Mouse (Mus musculus) intestine, embryonic 15.5 days (tissue): ENCODE measurements around the gene Hook2. TPM values are rescaled to one million over a fixed set of nuclear protein-coding genes. Genes with fewer than 3 reads are reported as not detected.

Source experiments
- ATAC-seq: fragments of 200-750 bp; cut with Nextera tagmentation; 2 replicates; pipeline ENCODE4 v1.8.0; 2017; ENCODE audit warnings: moderate TSS enrichment, moderate library complexity
- H3K27ac ChIP-seq: fragments of 300-500 bp; sonication (generic); 2 replicates; pipeline ENCODE4 v1.5.1; 2015; ENCODE audit warnings: mild to moderate bottlenecking, inconsistent platforms
- H3K27me3 ChIP-seq: fragments of 300-500 bp; sonication (generic); replicated peaks from 2 replicates; pipeline ENCODE4 v1.6.1; 2015; ENCODE audit warnings: inconsistent platforms
- H3K36me3 ChIP-seq: fragments of 300-500 bp; sonication (generic); 2 replicates; pipeline ENCODE4 v1.6.1; 2015; ENCODE audit warnings: inconsistent platforms
- H3K4me1 ChIP-seq: fragments of 300-500 bp; sonication (generic); replicated peaks from 2 replicates; pipeline ENCODE4 v1.6.1; 2015; ENCODE audit warnings: inconsistent platforms
- H3K4me2 ChIP-seq: fragments of 300-500 bp; sonication (generic); replicated peaks from 2 replicates; pipeline ENCODE4 v1.6.1; 2015; ENCODE audit warnings: mild to moderate bottlenecking, inconsistent platforms
- H3K4me3 ChIP-seq: fragments of 300-500 bp; sonication (generic); replicated peaks from 2 replicates; pipeline ENCODE4 v1.5.1; 2015; ENCODE audit warnings: inconsistent platforms
- H3K9ac ChIP-seq: fragments of 300-500 bp; sonication (generic); 2 replicates; pipeline ENCODE4 v1.6.1; 2015; ENCODE audit warnings: inconsistent platforms
- H3K9me3 ChIP-seq: fragments of 300-500 bp; sonication (generic); 2 replicates; pipeline ENCODE4 v1.6.1; 2016; ENCODE audit warnings: inconsistent platforms
- WGBS: fragments of 180-500 bp; shearing (Covaris S2); methylation state at CpG from one replicate; pipeline ENCODE4 v1.1.7; 2015; 5-methylcytosine and 5-hydroxymethylcytosine counted together
- polyA plus RNA-seq: library from polyadenylated mRNA; unstranded; fragments of >200 nt; fragmentation: Nextera tagmentation; extraction: Ambion mirVana; gene quantifications from 2 replicates; pipeline ENCODE4 v1.2.1, GENCODE M21; 2015

Hook2 gene
- polyA plus RNA-seq, 1 experiment from 2014 or later = 68.7 TPM

DNA sequence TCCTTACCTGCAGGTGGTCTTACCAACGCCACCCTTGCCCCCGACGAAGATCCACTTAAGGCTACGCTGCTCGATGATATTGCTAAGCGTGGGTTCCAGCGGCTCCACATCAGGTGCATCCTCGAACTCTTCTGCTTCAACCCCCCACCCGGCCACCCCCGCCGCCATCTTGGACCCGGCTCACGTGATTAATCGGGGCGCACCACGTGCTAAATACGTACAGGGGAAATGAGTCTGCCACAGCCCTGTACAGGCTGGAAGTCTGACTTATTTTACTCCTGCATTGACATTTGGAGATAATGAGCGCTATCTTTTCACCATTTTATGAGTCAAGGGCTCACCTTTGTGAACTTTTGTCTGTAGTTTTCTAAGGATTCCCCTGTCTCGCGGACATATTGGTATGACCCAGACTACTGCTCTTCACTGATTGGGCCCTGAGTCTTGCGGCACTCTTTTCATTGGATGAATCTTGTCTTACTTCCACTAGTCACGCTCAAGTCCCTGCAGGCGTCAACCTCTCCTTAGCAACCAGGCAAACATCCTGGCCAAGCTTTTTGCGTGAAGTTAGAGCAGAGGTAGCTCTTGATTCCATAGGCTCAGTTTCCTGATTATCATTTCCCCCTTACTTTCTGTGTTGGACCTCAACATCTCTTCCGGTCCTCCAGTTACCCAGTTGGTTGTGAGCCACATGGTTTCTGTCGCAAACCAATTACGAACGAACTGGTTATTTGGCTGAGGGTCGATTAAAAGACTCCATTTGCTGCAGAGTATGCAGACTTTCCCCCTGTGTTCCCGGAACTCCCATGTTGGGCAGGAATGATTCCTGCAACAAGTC is 34.9 kb downstream of the Hook2 start, which contains the start of gene Asna1:
TSS of gene Asna1 (minus strand) at position 184 of the 835 bp plus-strand sequence.
- peak; percentile 91 for ATAC-seq
- WGBS = 4% methylated on average over 30 of the region's 30 CpGs
- Histone ChIP-seq H3K27me3 (no peaks in the 10 kb centered on the region), H3K36me3 (peaks cover 21% of the 10 kb centered on the region; the same call in 1 of the 2 replicates), H3K27ac (peak within 1 kb of the TSS; percentile 74), H3K4me1 (peaks cover 30% of the 10 kb centered on the region), H3K4me2 (peak within 1 kb of the TSS; percentile 82), H3K4me3 (peak within 1 kb of the TSS; percentile 80), H3K9ac (peak within 1 kb of the TSS; percentile 68), H3K9me3 (no peaks in the 10 kb centered on the region)

DNA sequence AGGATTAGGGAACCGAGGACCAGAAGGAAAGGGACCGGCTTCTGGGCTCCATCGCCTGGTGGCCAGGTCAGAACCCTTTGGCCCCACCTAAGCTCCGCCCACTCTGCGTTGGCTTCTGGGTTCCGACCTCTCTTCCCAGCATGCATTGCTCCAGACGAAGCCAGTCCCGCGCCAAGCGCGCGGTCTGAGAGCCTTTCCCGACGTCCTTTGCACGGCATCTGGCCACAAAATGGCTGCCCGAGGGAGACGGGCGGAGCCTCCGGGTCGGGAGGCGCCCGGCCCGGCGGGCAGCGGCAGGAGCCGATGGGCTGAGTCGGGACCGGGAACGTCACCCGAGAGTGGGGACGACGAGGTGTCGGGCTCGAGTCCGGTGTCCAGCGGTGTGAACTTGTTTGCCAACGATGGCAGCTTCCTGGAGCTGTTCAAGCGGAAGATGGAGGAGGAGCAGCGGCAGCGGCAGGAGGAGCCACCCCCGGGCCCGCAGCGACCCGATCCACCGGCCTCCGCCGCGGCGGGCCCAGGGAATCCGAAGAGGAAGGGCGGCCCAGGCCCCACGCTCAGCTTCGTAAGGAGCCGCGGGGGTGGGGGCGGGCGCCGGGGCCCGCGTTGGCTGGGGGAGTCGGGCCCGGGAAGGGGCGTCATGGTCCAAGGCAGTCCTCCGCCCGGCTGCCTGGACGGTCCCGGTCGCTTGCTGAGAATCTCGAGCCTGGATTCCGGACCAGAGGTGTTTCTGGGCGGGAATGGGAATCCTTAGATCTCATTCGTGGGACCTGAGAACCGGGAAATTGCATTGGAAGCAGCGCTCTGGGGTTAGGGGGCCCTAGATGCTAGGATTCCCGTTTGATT is 36.5 kb downstream of the Hook2 start, which contains the start of gene Trir:
TSS of gene Trir (plus strand) at position 154 of the 846 bp plus-strand sequence.
- WGBS = under 1% methylated on average over 75 of the region's 75 CpGs

DNA sequence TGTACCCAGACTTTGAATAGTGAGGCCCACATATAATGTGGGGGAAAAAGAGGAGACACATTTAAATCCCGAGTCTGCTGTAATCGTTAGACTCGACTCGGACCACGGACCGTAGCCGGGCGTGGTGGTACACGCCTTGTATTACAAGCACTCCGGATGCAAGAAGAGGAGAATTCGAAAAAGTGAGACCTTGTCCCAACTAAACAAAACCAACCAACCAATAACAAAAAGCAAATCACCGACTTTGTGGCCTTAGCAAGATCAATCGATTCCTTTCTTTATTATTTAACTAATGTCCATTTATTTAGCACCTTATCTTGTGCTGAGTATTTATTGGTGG is 37.1 kb downstream of the Hook2 start:
- Histone ChIP-seq H3K27ac (peak overlapping the region; percentile 92), H3K9me3 (no peaks in the 10 kb centered on the region), H3K36me3 (peaks cover 20% of the 10 kb centered on the region; the same call in 1 of the 2 replicates), H3K9ac (peak overlapping the region; percentile 99), H3K27me3 (no peaks in the 10 kb centered on the region), H3K4me3 (peak overlapping the region; percentile 95), H3K4me1 (peaks cover 30% of the 10 kb centered on the region), H3K4me2 (peak overlapping the region; percentile 82)
- WGBS = under 1% methylated on average over 13 of the region's 13 CpGs
- ATAC-seq = no peak

More for the DNA sequence above, 36.5 kb downstream of the Hook2 start, which contains the start of gene Trir:
- peaks cover 20% of the 10 kb centered on the region; the same call in 1 of the 2 replicates for H3K36me3 ChIP-seq
- H3K9ac ChIP-seq = peak within 1 kb of the TSS; percentile 99
- H3K4me1 ChIP-seq = peaks cover 30% of the 10 kb centered on the region
- peak within 1 kb of the TSS; percentile 82 for H3K4me2 ChIP-seq
- peak within 1 kb of the TSS; percentile 92 for H3K27ac ChIP-seq
- no peaks in the 10 kb centered on the region for H3K9me3 ChIP-seq
- peak; percentile 85 for ATAC-seq
- peak within 1 kb of the TSS; percentile 95 for H3K4me3 ChIP-seq
- H3K27me3 ChIP-seq = no peaks in the 10 kb centered on the region

DNA sequence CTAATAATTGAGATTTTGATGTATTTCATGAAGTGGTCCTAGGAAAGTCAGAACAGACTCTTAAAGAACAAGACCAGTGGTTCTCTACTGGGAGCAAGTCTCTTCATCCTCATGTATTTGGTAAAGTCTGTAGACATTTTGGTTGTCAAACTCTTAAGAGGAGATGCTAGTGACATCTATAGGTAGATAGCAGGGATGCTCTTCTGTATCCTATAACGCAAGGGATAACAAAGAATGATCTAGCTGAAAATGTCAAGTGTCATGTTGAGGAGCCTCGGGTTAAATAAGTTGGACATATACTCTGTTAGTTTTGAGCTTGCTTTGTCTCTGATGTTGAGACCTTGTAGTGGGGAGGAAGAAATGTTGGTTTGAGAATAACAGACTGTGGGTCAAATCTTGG is 37.5 kb downstream of the Hook2 start:
- WGBS = 19% methylated on average over 2 of the region's 2 CpGs
- no peaks in the 10 kb centered on the region for H3K9me3 ChIP-seq
- peak overlapping the region; percentile 99 for H3K9ac ChIP-seq
- peak overlapping the region; percentile 95 for H3K4me3 ChIP-seq
- H3K27me3 ChIP-seq = no peaks in the 10 kb centered on the region
- peak overlapping the region; percentile 82 for H3K4me2 ChIP-seq
- H3K4me1 ChIP-seq = peaks cover 30% of the 10 kb centered on the region
- ATAC-seq = no peak
- no peak overlapping the region for H3K27ac ChIP-seq
- H3K36me3 ChIP-seq = peaks cover 20% of the 10 kb centered on the region; the same call in 1 of the 2 replicates

DNA sequence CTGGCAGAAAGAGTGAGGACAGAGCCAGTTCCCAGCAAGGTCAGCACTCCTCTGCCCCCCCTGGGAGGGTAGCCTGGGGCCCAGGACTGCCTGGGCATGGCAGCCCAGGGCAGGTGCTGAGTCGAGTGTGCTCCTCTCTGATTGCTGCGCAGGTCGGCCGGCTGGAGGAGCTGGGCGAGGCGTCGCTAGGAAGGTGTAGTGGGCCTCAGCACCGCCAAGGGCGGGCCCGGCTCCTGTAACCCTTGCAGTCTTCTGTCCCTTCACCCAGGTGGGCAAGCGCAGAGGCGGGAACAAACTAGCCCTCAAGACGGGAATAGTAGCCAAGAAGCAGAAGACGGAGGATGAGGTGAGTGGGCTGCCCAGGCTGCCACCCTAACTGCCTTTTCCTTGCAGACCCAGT is 38.9 kb downstream of the Hook2 start:
- Histone ChIP-seq H3K4me2 (peak overlapping the region; percentile 82), H3K27ac (no peak overlapping the region), H3K36me3 (peaks cover 12% of the 10 kb centered on the region; the same call in 1 of the 2 replicates), H3K4me3 (peak overlapping the region; percentile 9; the same call in 1 of the 2 replicates), H3K27me3 (no peaks in the 10 kb centered on the region), H3K9me3 (no peaks in the 10 kb centered on the region), H3K4me1 (peaks cover 22% of the 10 kb centered on the region), H3K9ac (peak overlapping the region; percentile 99; the same call in 1 of the 2 replicates)
- ATAC-seq = no peak
- 72% methylated on average over 14 of the region's 14 CpGs for WGBS

DNA sequence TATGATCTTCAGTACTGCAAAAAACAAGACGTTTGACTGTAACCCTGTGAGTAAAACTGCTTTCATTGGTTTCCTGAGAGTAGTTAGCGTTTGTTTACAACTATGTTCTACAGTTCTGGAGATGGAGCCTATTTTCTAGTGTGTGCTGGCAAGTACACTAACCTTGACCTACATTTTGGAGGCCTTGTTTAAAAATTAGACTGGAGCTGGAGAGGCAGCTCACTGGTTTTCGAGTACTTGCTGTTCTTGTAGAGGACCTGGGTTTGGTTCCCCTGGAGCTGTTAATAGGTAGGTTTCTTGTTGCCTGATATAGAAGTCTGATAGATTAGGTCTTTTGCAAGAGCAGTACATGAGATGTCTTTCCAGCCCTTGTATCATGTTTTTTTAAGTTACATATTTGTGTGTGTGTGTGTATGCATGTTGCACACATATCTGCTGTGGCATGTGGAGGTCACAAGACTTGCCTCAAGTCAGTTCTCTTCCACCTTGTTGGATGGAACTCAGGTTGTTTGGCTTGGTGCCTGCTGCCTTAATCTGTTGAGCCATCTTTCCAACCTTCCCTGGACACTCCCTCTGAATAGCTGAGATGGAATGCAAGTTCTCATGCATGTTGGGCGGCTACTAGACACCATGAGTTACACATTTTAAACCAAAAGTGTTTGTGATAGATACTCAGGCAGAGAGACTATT is 42.4 kb downstream of the Hook2 start:
- peaks cover 12% of the 10 kb centered on the region; the same call in 1 of the 2 replicates for H3K36me3 ChIP-seq
- WGBS = 78% methylated on average over 4 of the region's 4 CpGs
- H3K4me2 ChIP-seq = no peak overlapping the region
- H3K27me3 ChIP-seq = no peaks in the 10 kb centered on the region
- H3K9ac ChIP-seq = no peak overlapping the region
- ATAC-seq = no peak
- no peak overlapping the region for H3K27ac ChIP-seq
- no peaks in the 10 kb centered on the region for H3K9me3 ChIP-seq
- no peak overlapping the region for H3K4me3 ChIP-seq
- H3K4me1 ChIP-seq = peaks cover 20% of the 10 kb centered on the region

DNA sequence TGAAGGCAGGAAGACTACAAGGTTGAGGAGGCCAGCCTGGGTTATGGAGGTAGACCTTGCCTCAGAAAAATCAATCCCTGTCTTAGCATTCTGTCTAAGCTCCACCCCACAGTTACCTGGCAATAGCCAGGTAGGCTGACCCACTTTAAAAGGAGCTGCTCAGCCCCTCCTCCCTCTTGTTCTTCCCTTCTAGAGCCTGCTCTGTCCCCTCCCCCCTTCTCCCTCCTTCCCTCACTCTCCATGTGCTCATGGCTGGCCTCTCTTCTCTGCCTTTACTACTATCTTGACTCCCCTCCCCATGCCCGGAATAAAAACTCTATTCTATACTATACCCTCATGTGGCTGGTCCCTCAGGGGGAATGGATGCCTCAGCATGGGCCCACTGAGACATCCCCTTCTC is 43.5 kb downstream of the Hook2 start:
- no peaks in the 10 kb centered on the region for H3K27me3 ChIP-seq
- no peak overlapping the region for H3K27ac ChIP-seq
- H3K9ac ChIP-seq = no peak overlapping the region
- peaks cover 12% of the 10 kb centered on the region; the same call in 1 of the 2 replicates for H3K36me3 ChIP-seq
- no peak overlapping the region for H3K4me2 ChIP-seq
- ATAC-seq = no peak
- WGBS = 57% methylated on average over 1 of the region's 1 CpGs
- H3K9me3 ChIP-seq = no peaks in the 10 kb centered on the region
- H3K4me3 ChIP-seq = no peak overlapping the region
- H3K4me1 ChIP-seq = peaks cover 11% of the 10 kb centered on the region

DNA sequence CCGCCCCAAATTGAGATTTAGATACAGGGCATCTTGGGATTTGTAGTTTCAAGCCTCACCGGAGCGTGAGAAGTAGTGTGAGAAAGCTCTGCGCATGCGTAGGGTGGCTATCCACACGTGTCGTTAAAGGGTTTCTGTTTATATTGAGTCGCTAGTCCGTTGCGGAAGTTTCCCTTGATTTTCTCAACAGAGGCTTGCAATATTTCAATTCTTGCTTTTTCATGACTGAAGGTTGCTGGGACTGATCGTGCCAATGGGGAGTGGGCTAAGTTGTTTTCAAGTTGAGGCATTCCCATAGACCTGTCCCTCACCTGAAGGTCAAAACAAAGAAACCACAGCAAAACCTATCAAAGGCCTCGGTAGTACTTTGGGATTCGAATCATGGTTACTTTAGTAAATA is 44.4 kb downstream of the Hook2 start:
- H3K27ac ChIP-seq = peak overlapping the region; percentile 100
- H3K27me3 ChIP-seq = no peaks in the 10 kb centered on the region
- peak overlapping the region; percentile 85 for H3K4me3 ChIP-seq
- H3K4me1 ChIP-seq = peaks cover 10% of the 10 kb centered on the region; the same call in 1 of the 2 replicates
- ATAC-seq = no peak
- peak overlapping the region; percentile 81 for H3K4me2 ChIP-seq
- 0 out of 2 replicates have a peak overlapping the region, but pooled peaks have one; percentile 67 for H3K9ac ChIP-seq
- peaks cover 8% of the 10 kb centered on the region; the same call in 1 of the 2 replicates for H3K36me3 ChIP-seq
- WGBS = 3% methylated on average over 13 of the region's 13 CpGs
- no peaks in the 10 kb centered on the region for H3K9me3 ChIP-seq

DNA sequence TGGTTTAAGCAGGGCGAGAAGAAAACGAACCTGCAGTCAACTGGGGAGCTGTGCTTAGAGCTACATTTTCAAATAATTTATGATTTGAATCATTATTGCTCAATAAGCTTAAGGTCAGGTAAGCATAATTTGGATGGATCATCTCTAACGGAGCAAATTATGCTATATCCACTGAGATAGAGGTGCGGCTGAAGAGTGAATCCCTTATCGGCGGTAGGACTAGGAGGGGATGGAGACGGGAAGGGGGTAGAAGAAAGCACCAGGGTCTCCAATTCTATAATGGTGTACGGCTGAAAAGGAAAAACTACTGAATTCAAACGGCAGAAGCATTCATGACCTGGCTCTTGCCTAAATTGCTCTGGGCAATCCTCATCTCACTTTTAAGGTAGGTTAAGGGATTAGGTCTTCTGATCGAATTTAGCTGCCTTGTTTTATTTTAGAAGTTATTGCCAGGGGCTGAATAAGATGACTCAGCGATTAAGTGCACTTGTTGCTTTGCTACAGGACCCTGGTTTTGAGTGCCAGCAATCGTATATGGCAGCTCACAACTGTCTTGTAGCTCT is 44.8 kb downstream of the Hook2 start:
- WGBS = 4% methylated on average over 12 of the region's 12 CpGs
- no peak for ATAC-seq
- Histone ChIP-seq H3K9ac (peak overlapping the region; percentile 67), H3K27me3 (no peaks in the 10 kb centered on the region), H3K36me3 (peaks cover 7% of the 10 kb centered on the region; the same call in 1 of the 2 replicates), H3K4me2 (peak overlapping the region; percentile 81), H3K4me1 (peaks cover 13% of the 10 kb centered on the region; the same call in 1 of the 2 replicates), H3K4me3 (peak overlapping the region; percentile 85), H3K27ac (peak overlapping the region; percentile 100), H3K9me3 (no peaks in the 10 kb centered on the region)

DNA sequence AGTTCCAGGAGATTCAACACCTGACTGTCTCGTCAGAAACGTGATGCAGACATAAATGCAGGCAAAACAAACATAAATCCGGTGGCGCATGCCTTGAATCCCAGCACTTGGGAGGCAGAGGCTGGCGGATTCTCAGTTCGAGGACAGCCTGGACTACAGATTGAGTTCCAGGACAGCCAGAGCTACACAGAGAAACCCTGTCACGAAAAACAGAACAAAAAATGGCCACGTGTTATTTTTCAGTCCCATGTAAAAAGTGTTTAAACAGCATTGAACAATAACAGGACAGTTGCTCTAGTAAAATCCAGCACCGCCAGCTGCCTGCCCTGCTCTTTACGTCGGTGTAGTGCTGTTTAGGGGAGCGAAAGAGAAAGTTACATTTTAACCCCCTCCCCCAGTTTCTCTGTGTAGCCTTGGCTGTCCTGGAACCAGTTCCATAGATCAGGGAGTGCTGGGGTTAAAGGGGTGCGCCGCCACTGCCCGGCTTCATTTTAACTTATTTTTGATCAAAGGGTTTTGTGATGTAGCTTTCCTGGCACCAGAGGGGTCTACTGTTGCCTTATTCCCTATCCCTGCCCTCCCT is 45.4 kb downstream of the Hook2 start:
- Histone ChIP-seq H3K9me3 (no peaks in the 10 kb centered on the region), H3K27ac (peak overlapping the region; percentile 100), H3K36me3 (0 out of 2 replicates have a peak, but pooled peaks cover 8% of the 10 kb centered on the region), H3K4me1 (peaks cover 13% of the 10 kb centered on the region; the same call in 1 of the 2 replicates), H3K9ac (peak overlapping the region; percentile 67), H3K27me3 (no peaks in the 10 kb centered on the region), H3K4me2 (peak overlapping the region; percentile 81), H3K4me3 (peak overlapping the region; percentile 85)
- peak; percentile 16 for ATAC-seq
- WGBS = under 1% methylated on average over 15 of the region's 15 CpGs

DNA sequence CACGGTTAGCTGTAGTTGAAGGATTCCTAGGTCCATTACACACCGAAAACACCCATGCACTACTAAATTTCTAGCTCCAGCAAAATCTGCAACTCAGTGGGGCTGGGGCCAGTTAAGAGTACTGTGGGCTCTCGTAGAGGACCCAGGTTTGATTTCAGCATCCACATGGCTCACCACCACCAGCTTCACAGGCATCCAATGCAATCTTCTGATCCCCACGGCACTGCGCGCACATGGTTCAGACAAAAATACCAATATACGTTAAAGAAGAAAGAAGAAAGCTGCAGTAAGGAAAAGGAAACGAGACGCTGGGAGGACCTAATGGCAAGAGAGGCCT is 45.9 kb downstream of the Hook2 start:
- WGBS = under 1% methylated on average over 9 of the region's 9 CpGs
- H3K27me3 ChIP-seq = no peaks in the 10 kb centered on the region
- H3K4me3 ChIP-seq = peak overlapping the region; percentile 85
- H3K36me3 ChIP-seq = 0 out of 2 replicates have a peak, but pooled peaks cover 8% of the 10 kb centered on the region
- peak overlapping the region; percentile 81 for H3K4me2 ChIP-seq
- peak overlapping the region; percentile 67 for H3K9ac ChIP-seq
- H3K4me1 ChIP-seq = peaks cover 13% of the 10 kb centered on the region; the same call in 1 of the 2 replicates
- peak; percentile 29; the same call in 1 of the 2 replicates for ATAC-seq
- H3K27ac ChIP-seq = peak overlapping the region; percentile 100
- H3K9me3 ChIP-seq = no peaks in the 10 kb centered on the region
